Mouse (Mus musculus) forebrain, embryonic 15.5 days (tissue): Measurements from ENCODE around the gene Gprasp1. TPM values are rescaled to one million over a fixed set of nuclear protein-coding genes. Genes with fewer than 3 reads are reported as not detected.
"Not testable (repeated sequence)": the region's sequence is repeated elsewhere in the genome, so short reads cannot be mapped to it uniquely, and the experiment has no call there.

Experiments used
- ATAC-seq: fragments of 200-750 bp; cut with Nextera tagmentation; replicated peaks from 2 replicates; pipeline ENCODE4 v1.8.0; 2017; ENCODE audit warnings: mild to moderate bottlenecking, moderate TSS enrichment, moderate library complexity
- H3K27ac ChIP-seq: fragments of 300-500 bp; sonication (generic); replicated peaks from 2 replicates; pipeline ENCODE4 v1.5.1; 2015; ENCODE audit warnings: mild to moderate bottlenecking, inconsistent platforms
- H3K27me3 ChIP-seq: fragments of 300-500 bp; sonication (generic); 2 replicates; pipeline ENCODE4 v1.6.1; 2015; ENCODE audit warnings: inconsistent platforms
- H3K36me3 ChIP-seq: fragments of 300-500 bp; sonication (generic); 2 replicates; pipeline ENCODE4 v1.6.1; 2015; ENCODE audit warnings: mild to moderate bottlenecking, inconsistent platforms
- H3K4me1 ChIP-seq: fragments of 300-500 bp; sonication (generic); 2 replicates; pipeline ENCODE4 v1.6.1; 2015; ENCODE audit warnings: inconsistent platforms
- H3K4me2 ChIP-seq: fragments of 300-500 bp; sonication (generic); replicated peaks from 2 replicates; pipeline ENCODE4 v1.6.1; 2015; ENCODE audit warnings: mild to moderate bottlenecking, inconsistent platforms
- H3K4me3 ChIP-seq: fragments of 300-500 bp; sonication (generic); 2 replicates; pipeline ENCODE4 v1.5.1; 2015; ENCODE audit warnings: mild to moderate bottlenecking, inconsistent platforms
- H3K9ac ChIP-seq: fragments of 300-500 bp; sonication (generic); replicated peaks from 2 replicates; pipeline ENCODE4 v1.6.1; 2015; ENCODE audit warnings: mild to moderate bottlenecking, inconsistent platforms
- H3K9me3 ChIP-seq: fragments of 300-500 bp; sonication (generic); 2 replicates; pipeline ENCODE4 v1.6.1; 2016; ENCODE audit warnings: inconsistent platforms
- WGBS: fragments of 180-500 bp; shearing (Covaris S2); methylation state at CpG from one replicate; pipeline ENCODE4 v1.1.7; 2015; ENCODE audit warnings: mixed read lengths; 5-methylcytosine and 5-hydroxymethylcytosine counted together
- polyA plus RNA-seq: library from polyadenylated mRNA; unstranded; fragments of >200 nt; fragmentation: Nextera tagmentation; extraction: Ambion mirVana; gene quantifications from 2 replicates; pipeline ENCODE4 v1.2.1, GENCODE M21; 2015

Gprasp1 gene
- polyA plus RNA-seq, 1 experiment from 2014 or later, result 133 TPM

DNA sequence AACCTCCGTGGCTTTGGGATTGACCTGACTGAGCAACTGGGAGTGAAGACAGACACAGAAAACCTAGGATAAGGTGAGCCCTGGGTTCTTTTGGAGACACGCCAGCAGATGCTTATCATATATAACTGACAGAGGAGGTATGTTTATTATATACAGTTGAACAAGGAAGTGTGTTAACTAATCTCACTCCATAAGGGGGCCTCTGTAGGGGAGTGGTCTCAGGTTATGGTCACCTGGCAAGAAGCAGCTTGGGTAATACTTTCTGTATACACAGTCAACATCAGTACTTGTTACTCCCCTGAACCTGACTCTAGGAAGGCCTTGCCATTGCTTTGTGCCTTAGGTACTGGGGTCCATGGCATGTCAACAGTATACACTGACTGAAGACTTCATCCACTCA is 26.0 kb downstream of the Gprasp1 start:
- H3K9ac ChIP-seq, result no peak overlapping the region
- WGBS, result 79% methylated on average over 2 of the region's 2 CpGs

DNA sequence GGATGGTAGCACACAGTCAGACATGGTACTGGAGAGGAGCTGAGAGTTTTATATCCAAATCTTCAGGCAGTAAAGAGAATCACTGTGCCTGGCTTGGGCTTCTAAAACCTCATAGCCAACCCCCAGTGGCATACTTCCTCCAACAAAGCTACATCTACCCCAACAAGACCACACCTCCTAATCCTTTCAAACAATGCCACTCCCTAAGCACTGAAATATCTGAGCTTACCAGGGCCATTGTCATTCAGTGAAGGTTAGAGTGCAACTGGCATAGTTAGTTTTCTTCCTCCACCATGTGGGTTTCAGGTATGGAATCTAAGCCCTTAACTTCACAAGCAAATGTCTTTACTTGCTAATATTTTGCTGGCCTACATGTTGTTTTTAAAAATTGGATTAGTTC is 49.0 kb downstream of the Gprasp1 start:
- Histone ChIP-seq H3K9me3 (no peaks in the 10 kb centered on the region), H3K4me2 (no peak overlapping the region), H3K4me3 (no peak overlapping the region), H3K27me3 (no peaks in the 10 kb centered on the region), H3K27ac (no peak overlapping the region), H3K4me1 (no peaks in the 10 kb centered on the region), H3K36me3 (no peaks in the 10 kb centered on the region), H3K9ac (no peak overlapping the region)
- no peak for ATAC-seq

More for the DNA sequence above, 26.0 kb downstream of the Gprasp1 start:
- no peaks in the 10 kb centered on the region for H3K36me3 ChIP-seq
- no peaks in the 10 kb centered on the region for H3K4me1 ChIP-seq
- H3K4me2 ChIP-seq, result no peak overlapping the region
- no peaks in the 10 kb centered on the region for H3K9me3 ChIP-seq
- H3K4me3 ChIP-seq, result no peak overlapping the region
- H3K27ac ChIP-seq, result no peak overlapping the region
- H3K27me3 ChIP-seq, result no peaks in the 10 kb centered on the region
- ATAC-seq, result no peak

DNA sequence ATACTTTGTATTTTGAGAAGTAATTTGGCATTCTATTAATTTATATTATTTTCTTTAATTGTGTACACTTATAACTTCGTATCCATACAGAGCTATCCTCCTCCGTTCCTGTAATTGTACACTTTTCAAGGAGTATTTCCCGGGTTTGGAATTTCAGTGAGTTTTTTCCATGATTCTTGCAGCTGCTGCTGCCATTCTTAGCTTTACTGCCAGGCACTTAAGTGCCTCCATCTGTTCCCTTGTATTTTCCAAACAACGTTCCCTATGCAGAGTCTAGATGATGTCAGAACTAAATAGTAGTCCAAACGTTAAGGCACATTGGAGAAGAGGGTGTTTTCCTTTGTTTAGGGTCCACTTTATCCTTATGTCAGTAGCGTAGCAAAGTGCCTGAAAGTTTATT is 49.8 kb downstream of the Gprasp1 start:
- 54% methylated on average over 6 of the region's 6 CpGs for WGBS
- Histone ChIP-seq H3K36me3 (no peaks in the 10 kb centered on the region), H3K4me2 (no peak overlapping the region), H3K4me3 (no peak overlapping the region), H3K27me3 (no peaks in the 10 kb centered on the region), H3K27ac (peak overlapping the region; percentile 43; the same call in 1 of the 2 replicates), H3K4me1 (no peaks in the 10 kb centered on the region), H3K9me3 (no peaks in the 10 kb centered on the region), H3K9ac (no peak overlapping the region)
- ATAC-seq, result no peak

DNA sequence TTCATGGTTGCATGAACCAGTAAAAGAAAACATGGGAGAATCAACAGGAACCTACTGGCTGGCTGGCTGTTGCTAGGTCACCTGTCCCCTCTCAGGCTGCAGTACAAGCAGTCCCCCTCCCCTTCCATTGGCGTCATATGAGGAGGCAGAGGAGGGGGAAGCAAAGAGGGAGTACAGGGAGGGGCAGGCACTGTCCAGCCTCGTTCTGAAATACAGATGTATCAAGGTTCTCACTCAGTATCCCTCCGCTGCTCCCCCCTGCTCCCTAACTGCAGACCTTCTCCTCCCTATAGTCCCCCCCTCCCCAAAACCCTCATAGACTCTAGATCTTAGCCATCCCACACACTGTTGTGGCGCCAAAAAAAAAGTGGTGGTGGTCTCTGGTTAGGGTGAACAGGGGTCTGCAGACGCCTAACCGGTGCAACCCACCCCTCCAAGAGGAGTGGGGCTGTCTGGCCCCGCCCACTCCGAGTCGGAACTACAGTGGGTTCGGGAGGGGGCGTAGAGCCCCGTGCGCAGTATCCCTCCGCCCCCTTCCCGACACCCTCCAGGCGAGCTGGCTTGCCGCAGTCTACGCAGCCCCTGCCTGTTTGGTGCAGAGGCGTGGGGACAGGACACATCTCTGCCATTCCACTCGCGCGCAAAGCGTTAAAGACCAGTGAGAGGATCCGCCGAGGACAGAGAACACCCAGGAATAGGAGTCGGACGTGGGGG is 53.2 kb downstream of the Gprasp1 start:
- not testable (repeated sequence) for H3K9me3 ChIP-seq, H3K36me3 ChIP-seq, H3K27me3 ChIP-seq, H3K4me1 ChIP-seq
- Histone ChIP-seq H3K9ac (peak overlapping the region; percentile 59), H3K27ac (peak overlapping the region; percentile 72), H3K4me2 (peak overlapping the region; percentile 50), H3K4me3 (peak overlapping the region; percentile 59)
- WGBS, result 24% methylated on average over 26 of the region's 27 CpGs
- ATAC-seq, result peak; percentile 94

DNA sequence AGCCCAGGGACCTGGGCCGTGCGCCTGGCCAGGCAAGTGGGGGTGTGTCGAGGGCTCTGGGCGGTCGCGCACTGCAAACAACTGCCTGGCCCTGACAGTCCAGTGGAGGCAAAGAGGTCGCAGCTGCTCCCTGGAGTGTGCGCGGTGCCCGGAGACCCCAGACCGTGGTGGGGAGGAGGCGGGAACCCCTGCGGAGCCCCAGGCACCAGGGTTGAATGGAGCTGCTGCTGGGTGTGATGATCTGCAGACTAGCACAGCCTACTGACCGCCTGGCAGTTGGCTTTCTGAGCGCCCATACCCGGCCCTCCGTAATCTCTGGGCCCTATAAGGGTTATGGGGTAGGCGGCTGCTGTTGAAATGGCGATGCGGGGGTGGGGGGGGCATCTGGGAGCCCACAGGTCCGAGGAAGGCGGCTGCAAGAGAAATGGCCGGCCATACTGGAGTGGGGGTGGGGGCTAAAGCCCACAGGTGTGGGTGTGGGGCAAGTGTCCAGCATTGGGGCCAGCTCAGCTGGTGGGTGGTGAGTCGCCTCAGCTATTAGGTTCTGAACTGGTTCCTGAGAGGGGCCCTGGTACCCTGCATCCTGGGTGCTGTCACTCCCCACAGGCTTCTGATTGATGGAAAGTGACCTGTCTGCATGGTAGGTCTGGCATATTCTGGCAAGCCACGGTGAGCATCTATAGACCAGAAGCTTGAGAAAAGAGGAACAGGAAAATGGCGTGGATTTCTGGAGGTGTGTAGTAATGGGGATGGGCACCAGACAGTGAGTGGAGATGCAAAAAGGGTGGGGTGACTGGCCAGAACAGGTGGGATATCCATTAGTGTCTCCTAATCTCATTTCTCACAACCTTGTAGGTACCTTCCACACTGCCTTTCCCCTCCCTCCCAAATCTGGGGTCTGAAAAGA is 54.0 kb downstream of the Gprasp1 start:
- peak overlapping the region; percentile 50 for H3K4me2 ChIP-seq
- H3K27me3 ChIP-seq, H3K4me1 ChIP-seq, H3K36me3 ChIP-seq, H3K9me3 ChIP-seq: not testable (repeated sequence)
- H3K27ac ChIP-seq, result peak overlapping the region; percentile 72
- peak overlapping the region; percentile 59 for H3K9ac ChIP-seq
- peak; percentile 66 for ATAC-seq
- peak overlapping the region; percentile 59 for H3K4me3 ChIP-seq
- WGBS, result 29% methylated on average over 26 of the region's 26 CpGs

DNA sequence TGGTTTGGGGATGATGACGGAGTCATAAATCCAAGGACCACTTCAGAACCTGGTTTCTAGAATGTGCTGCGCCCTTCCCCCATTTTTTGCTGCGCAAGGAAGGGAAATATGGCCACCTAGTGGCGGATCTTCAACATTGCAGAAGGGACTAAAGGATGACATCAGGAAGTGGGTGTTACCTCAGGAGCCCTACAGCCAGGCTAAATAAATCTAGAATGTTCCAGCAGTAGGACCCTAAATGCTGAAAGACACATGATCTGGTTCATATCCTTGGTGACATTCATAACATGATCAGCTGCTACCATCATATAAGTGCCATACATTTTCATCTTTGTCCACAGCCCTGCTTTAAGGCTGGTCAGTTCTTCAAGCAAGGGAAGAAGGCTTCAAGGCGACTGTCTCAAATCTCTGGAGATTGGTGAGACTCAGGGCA is 54.7 kb downstream of the Gprasp1 start, which contains the start of gene Bhlhb9:
Gene Bhlhb9 (plus strand): TSS at position 383 of the 433 bp plus-strand sequence.
- H3K27me3 ChIP-seq, H3K4me1 ChIP-seq, H3K36me3 ChIP-seq, H3K9me3 ChIP-seq: not testable (repeated sequence)
- ATAC-seq, result peak; percentile 4; the same call in 1 of the 2 replicates
- Histone ChIP-seq H3K27ac (peak within 1 kb of the TSS; percentile 72), H3K9ac (peak within 1 kb of the TSS; percentile 59), H3K4me2 (peak within 1 kb of the TSS; percentile 50), H3K4me3 (peak within 1 kb of the TSS; percentile 59)
- 33% methylated on average over 4 of the region's 5 CpGs for WGBS

DNA sequence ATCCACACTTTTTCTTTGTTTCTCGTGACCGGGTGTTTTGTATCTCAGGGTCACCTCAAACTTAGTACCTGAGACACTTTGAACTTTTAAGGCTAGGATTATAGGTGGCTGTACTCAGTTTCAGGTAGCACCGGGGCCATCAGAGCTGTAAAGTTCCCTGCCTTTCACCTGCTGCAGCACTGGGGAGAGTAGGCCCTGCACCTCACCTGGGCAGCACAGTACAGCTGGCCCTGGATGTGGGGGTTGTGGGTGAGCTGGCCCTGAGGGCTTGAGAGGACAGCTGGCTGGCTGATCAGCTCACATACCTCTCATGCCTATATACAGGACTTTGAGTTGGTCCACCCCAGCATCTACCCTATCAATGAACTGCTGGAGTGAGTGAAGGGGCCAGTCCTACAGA is 61.6 kb downstream of the Gprasp1 start:
- Histone ChIP-seq H3K36me3 (peaks cover 6% of the 10 kb centered on the region), H3K27ac (no peak overlapping the region), H3K4me2 (no peak overlapping the region), H3K9me3 (no peaks in the 10 kb centered on the region), H3K9ac (no peak overlapping the region), H3K4me3 (no peak overlapping the region), H3K27me3 (no peaks in the 10 kb centered on the region), H3K4me1 (no peaks in the 10 kb centered on the region)
- ATAC-seq, result no peak
- 94% methylated on average over 3 of the region's 3 CpGs for WGBS

DNA sequence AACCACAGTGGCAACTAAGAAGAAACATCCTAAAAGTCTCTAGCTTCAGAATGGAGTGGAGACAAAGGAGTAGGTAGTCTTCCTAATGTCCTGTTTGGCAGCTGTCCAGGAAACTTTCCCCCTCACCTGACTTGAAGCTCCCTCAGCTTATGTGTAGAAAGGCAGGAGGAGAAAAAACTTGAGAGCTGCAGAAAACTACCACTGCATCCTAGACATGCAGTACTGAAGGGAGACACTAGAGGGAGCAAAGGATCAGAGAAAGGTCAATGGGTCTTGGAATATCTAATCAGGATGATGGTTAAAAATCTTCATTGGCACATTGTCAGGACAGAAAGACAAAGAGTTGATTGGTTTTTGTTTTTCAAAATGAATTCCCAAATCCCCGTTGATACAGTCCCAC is 63.2 kb downstream of the Gprasp1 start:
- Histone ChIP-seq H3K4me2 (no peak overlapping the region), H3K36me3 (0 out of 2 replicates have a peak, but pooled peaks cover 3% of the 10 kb centered on the region), H3K4me1 (no peaks in the 10 kb centered on the region), H3K27ac (no peak overlapping the region), H3K9ac (no peak overlapping the region), H3K4me3 (no peak overlapping the region), H3K9me3 (no peaks in the 10 kb centered on the region), H3K27me3 (no peaks in the 10 kb centered on the region)
- ATAC-seq, result 0 out of 2 replicates have a peak, but pooled peaks have one; percentile 38
- WGBS, result 11% methylated on average over 1 of the region's 1 CpGs

DNA sequence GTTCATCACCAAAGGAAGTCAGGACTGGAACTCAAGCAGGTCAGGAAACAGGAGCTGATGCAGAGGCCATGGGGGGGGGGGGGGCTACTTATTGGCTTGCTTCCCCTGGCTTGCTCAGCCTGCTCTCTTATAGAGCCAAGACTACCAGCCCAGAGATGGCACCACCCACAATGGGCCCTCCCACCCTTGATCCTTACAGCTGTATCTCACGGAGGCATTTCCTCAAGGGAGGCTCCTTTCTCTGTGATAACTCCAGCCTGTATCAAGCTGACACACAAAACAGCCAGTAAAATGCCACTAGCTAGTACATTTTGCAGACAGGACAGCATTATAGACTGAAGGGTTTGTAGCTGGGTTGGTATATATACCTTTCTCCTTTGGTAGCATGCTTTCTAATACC is 93.4 kb downstream of the Gprasp1 start:
- H3K9ac ChIP-seq, ATAC-seq: not testable (repeated sequence)
- 56% methylated on average over 1 of the region's 1 CpGs for WGBS

DNA sequence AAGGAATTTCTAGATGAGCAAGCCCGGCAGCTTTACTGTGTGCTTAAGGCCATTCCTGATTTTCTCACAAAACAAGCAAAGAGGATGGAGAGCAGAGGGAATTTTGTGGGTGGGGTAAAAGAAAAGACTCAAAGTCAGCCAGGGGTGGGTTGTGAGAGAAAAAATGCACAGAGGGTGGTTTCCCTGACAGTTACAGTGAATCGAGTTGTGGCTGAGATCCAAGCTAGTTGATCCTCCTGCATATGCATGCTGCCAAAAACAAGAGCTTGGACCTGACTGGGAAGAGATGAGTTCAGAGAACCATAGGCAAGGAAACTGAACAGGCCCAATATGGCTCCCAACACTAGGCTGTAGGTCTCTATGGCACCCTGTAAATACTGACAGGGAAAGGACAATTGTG is 95.4 kb downstream of the Gprasp1 start:
- Histone ChIP-seq H3K36me3 (peaks cover 5% of the 10 kb centered on the region; the same call in 1 of the 2 replicates), H3K9me3 (no peaks in the 10 kb centered on the region), H3K4me2 (no peak overlapping the region), H3K4me1 (no peaks in the 10 kb centered on the region), H3K9ac (no peak overlapping the region), H3K27ac (0 out of 2 replicates have a peak overlapping the region, but pooled peaks have one; percentile 54), H3K4me3 (no peak overlapping the region), H3K27me3 (0 out of 2 replicates have a peak, but pooled peaks cover 4% of the 10 kb centered on the region)
- no peak for ATAC-seq
- 70% methylated on average over 2 of the region's 2 CpGs for WGBS

More for the DNA sequence above, 93.4 kb downstream of the Gprasp1 start:
- H3K36me3 ChIP-seq, H3K4me1 ChIP-seq, H3K9me3 ChIP-seq, H3K4me2 ChIP-seq, H3K27me3 ChIP-seq, H3K27ac ChIP-seq, H3K4me3 ChIP-seq: not testable (repeated sequence)

DNA sequence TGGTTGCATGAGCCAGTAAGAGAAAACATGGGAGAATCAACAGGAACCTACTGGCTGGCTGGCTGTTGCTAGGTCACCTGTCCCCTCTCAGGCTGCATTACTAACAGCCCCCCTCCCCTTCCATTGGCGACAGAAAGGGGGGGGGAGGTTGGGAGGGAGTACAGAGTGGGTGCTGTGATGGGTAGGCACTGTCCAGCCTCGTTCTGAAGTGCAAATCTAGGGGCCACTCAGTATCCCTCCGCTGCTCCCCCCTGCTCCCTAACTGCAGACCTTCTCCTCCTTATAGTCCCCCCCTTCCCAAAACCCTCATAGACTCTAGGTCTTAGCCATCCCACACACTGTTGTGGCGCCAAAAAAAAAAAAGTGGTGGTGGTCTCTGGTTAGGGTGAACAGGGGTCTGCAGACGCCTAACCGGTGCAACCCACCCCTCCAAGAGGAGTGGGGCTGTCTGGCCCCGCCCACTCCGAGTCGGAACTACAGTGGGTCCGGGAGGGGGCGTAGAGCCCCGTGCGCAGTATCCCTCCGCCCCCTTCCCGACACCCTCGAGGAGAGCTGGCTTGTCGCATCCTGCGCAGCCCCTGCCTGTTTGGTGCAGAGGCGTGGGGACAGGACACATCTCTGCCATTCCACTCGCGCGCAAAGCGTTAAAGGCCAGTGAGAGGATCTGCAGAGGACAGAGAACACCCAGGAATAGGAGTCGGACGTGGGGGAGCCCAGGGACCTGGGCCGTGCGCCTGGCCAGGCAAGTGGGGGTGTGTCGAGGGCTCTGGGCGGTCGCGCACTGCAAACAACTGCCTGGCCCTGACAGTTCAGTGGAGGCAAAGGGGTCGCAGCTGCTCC is 96.2 kb downstream of the Gprasp1 start, which contains the start of gene Gprasp2:
Gene Gprasp2 (plus strand): TSS at position 514 of the 840 bp plus-strand sequence.
- not testable (repeated sequence) for H3K9me3 ChIP-seq, H3K36me3 ChIP-seq, H3K4me1 ChIP-seq, H3K27me3 ChIP-seq
- 27% methylated on average over 28 of the region's 32 CpGs for WGBS
- Histone ChIP-seq H3K9ac (peak within 1 kb of the TSS; percentile 66), H3K4me3 (peak within 1 kb of the TSS; percentile 55), H3K27ac (peak within 1 kb of the TSS; percentile 54), H3K4me2 (peak within 1 kb of the TSS; percentile 66)
- ATAC-seq, result peak; percentile 95
